Mouse (Mus musculus) erythroblast, embryonic 14.5 days (primary cell): ENCODE results near the gene Gm14124. TPM values are rescaled to one million over a fixed set of nuclear protein-coding genes. Genes with fewer than 3 reads are reported as not detected.
"Not testable (repeated sequence)": the region's sequence is repeated elsewhere in the genome, so short reads cannot be mapped to it uniquely, and the experiment has no call there.

ENCODE experiments used
- H3K27me3 ChIP-seq: 2 replicates; pipeline ENCODE4 v1.6.1; 2012; ENCODE audit warnings: inconsistent platforms; ENCODE audit not compliant: control insufficient read depth
- H3K36me3 ChIP-seq: 2 replicates; pipeline ENCODE4 v1.6.1; 2012; ENCODE audit warnings: mild to moderate bottlenecking, inconsistent platforms; ENCODE audit not compliant: control insufficient read depth
- H3K4me1 ChIP-seq: 2 replicates; pipeline ENCODE4 v1.6.1; 2012; ENCODE audit warnings: inconsistent platforms; ENCODE audit not compliant: control insufficient read depth
- H3K4me3 ChIP-seq: replicated peaks from 2 replicates; pipeline ENCODE3; 2012; ENCODE audit warnings: moderate library complexity, mild to moderate bottlenecking, inconsistent platforms
- H3K9me3 ChIP-seq: 2 replicates; pipeline ENCODE4 v1.6.1; 2012; ENCODE audit warnings: low read length, inconsistent platforms, mixed read lengths; ENCODE audit not compliant: control insufficient read depth
- GATA1 ChIP-seq: IDR thresholded peaks from 2 replicates; pipeline ENCODE4 v1.6.1; 2012; ENCODE audit warnings: low read length, inconsistent platforms, mixed read lengths
- TAL1 ChIP-seq: IDR thresholded peaks from 3 replicates; pipeline ENCODE4 v1.6.1; 2012; ENCODE audit warnings: low read length, inconsistent platforms, mixed read lengths
- polyA plus RNA-seq: library from polyadenylated mRNA; stranded (reverse); fragments of >175 nt; gene quantifications from 2 replicates; pipeline ENCODE4 v1.2.3, GENCODE M21; 2012

Gene Gm14124
- polyA plus RNA-seq, result not detected in 2 replicates

GRCm38 (mm10) chr2:150257291-150257690, at the start of gene Gm14124:
Gm14124 (plus strand) TSS chr2:150257517.
- not testable (repeated sequence) for H3K4me3 ChIP-seq, H3K27me3 ChIP-seq, H3K4me1 ChIP-seq, H3K36me3 ChIP-seq, H3K9me3 ChIP-seq

DNA sequence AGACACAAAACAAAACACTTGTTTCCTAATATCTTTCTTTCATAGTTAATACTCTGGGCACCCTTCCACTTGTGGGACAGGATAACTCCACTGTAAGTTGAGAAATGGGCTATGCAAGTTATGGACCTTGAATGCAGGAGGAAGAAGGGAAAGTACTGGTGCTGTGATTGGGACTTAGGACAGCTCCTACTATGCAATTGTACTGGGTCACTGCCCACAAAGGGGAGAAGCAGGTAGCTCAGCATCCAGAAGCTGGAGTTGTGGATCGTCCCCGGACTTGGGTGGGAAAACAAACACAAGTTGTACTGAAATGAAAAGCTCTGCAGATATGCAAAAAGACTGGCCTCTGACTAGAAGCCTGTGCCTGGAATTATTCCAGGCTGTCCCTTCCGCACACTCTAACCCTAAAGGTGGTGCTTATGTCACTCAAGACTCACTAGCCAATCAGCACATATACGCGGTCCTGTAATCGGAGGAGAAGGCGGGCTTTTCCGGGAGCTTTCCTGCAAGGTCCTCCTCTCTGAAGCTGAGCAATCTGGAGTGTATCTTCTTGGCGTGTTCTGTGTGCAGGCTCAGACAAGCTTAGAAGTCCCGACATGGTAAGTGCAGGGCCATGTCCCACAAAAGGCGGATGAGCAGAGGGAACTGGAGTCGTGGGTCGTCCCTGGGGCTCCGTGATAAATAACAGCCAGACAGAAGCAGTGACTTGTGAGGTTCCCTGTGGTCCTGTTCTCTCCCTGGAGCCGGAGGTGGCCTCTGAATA, 39.5 kb upstream of the Gm14124 start, which contains the start of gene Zfp937:
Gene Zfp937, plus strand, starts transcription at position 474 of the 763 bp plus-strand sequence.
- H3K4me1 ChIP-seq, H3K36me3 ChIP-seq, H3K4me3 ChIP-seq, H3K9me3 ChIP-seq, H3K27me3 ChIP-seq: not testable (repeated sequence)

DNA sequence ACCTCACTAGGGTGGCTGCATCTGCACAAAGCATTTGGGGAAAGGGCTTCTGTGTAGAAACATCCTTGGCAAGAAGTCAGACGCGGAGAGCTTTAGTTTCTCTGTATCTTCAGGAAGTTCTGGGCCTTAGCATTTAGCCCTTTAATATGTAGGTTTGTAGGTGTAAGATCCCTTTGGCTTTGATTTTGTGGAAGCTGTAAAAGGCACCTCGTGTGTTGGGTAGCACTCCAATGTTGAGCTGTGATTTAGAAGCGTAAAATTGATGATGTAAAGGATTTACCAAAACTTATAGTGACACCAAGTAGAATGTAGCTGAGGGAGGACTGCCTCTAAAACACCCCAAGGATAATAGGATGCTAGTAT, 39.0 kb upstream of the Gm14124 start:
- H3K4me3 ChIP-seq, H3K27me3 ChIP-seq, H3K36me3 ChIP-seq, H3K9me3 ChIP-seq, H3K4me1 ChIP-seq: not testable (repeated sequence)

DNA sequence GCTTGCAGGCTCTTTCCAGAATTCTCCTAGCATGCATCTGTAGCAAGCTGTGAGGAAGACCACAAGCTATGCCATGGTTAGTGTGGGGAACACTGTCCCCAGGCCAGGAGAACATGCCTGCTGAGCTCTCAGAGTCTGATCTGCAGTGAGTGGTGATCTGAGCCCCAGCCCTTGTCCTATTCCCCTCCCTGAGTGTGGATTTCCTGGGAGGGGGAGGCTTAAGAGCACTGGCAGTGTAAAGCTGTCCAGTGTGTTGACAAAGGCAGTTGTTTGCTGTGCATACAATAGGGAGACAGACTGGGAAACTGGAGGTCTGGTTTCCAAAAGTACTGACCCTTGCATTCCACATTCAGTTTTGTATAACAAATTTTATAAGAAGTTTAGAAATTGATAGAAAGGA, 34.1 kb upstream of the Gm14124 start:
- H3K9me3 ChIP-seq, H3K36me3 ChIP-seq, H3K27me3 ChIP-seq, H3K4me3 ChIP-seq, H3K4me1 ChIP-seq: not testable (repeated sequence)

GRCm38 (mm10) chr2:150243211-150243610, 14.1 kb upstream of the Gm14124 start:
- H3K36me3 ChIP-seq, result no peaks in the 10 kb centered on the region
- H3K27me3 ChIP-seq, result no peaks in the 10 kb centered on the region
- TF ChIP-seq GATA1, result no peak
- no peak for TF ChIP-seq TAL1
- H3K4me1 ChIP-seq, result no peaks in the 10 kb centered on the region
- H3K4me3 ChIP-seq, result no peak overlapping the region
- peaks cover 9% of the 10 kb centered on the region for H3K9me3 ChIP-seq

- H3K27me3 ChIP-seq, H3K4me1 ChIP-seq, H3K4me3 ChIP-seq: not testable (repeated sequence)
Measured at GRCm38 (mm10) chr2:150255491-150255890, 1.8 kb upstream of the Gm14124 start, which contains the start of gene Gm21994. Gm21994 (minus strand) TSS chr2:150255591.

GRCm38 (mm10) chr2:150256861-150257260, 456 bp upstream of the Gm14124 start:
- not testable (repeated sequence) for H3K4me3 ChIP-seq, H3K9me3 ChIP-seq, H3K27me3 ChIP-seq, H3K4me1 ChIP-seq, H3K36me3 ChIP-seq

More at GRCm38 (mm10) chr2:150255491-150255890, 1.8 kb upstream of the Gm14124 start, which contains the start of gene Gm21994:
- not testable (repeated sequence) for H3K36me3 ChIP-seq, H3K9me3 ChIP-seq

- H3K4me3 ChIP-seq, result no peak overlapping the region
- H3K27me3 ChIP-seq, result no peaks in the 10 kb centered on the region
- H3K36me3 ChIP-seq, result no peaks in the 10 kb centered on the region
- TF ChIP-seq GATA1, result no peak
- no peak for TF ChIP-seq TAL1
- H3K9me3 ChIP-seq, result peaks cover 3% of the 10 kb centered on the region; the same call in 1 of the 2 replicates
- no peaks in the 10 kb centered on the region for H3K4me1 ChIP-seq
Measured at GRCm38 (mm10) chr2:150293669-150294068, 36.4 kb downstream of the Gm14124 start.

DNA sequence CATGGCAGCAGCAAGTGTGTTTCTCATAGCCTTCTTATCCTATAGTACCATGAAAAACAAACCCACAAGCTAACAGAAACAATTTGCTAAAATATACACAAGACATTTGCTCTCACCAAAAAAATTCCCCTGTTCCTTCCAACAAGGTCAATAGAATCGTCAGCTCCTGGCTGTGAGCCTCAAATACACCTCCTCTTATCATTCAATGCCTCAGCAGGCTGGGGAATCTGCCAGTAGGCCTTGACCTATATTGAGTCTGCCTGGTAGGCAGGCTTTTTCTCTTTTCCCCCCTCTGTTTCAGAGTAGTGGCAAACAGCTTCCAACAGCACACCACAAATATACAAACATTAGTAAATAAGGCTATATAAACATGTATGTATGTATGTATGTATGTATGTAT, 41.8 kb downstream of the Gm14124 start:
- Histone ChIP-seq H3K9me3 (no peaks in the 10 kb centered on the region), H3K4me3 (no peak overlapping the region), H3K27me3 (no peaks in the 10 kb centered on the region), H3K36me3 (no peaks in the 10 kb centered on the region), H3K4me1 (no peaks in the 10 kb centered on the region)
- TF ChIP-seq TAL1 (no peak), GATA1 (no peak)

DNA sequence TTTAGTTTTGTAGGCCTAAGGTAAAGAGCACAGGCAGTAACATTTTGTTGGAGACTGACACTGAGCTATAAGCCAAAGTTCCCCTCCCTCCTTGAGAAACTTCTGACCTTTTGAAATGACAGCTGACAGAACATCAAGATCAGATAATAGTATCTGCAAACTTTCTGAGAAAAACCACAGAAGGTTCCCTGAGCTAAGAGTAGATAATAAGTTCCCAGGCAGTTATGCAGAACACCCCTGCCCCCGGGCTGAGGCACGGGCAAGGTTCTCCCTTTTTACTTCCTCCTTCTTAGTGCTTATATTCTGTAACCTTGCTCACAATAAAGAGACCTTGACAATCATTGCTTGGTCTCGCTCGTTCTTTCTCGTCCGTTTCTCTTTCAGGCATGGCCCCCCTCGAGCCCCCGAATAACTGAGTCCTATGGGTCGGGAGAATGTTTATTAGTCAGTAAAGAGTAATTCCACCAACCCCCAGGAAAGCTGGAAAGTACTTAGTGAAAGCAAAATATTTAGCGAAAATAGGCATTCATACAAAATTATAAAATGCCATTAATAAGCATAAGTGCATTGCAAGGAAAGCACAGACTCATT, 50.0 kb downstream of the Gm14124 start:
- TF ChIP-seq GATA1 (no peak), TAL1 (no peak)
- no peaks in the 10 kb centered on the region for H3K27me3 ChIP-seq
- H3K9me3 ChIP-seq, result no peaks in the 10 kb centered on the region
- no peak overlapping the region for H3K4me3 ChIP-seq
- H3K4me1 ChIP-seq, result peaks cover 6% of the 10 kb centered on the region
- H3K36me3 ChIP-seq, result no peaks in the 10 kb centered on the region

- peak overlapping the region; percentile 71 for H3K4me3 ChIP-seq
- H3K27me3 ChIP-seq, H3K36me3 ChIP-seq, H3K4me1 ChIP-seq, H3K9me3 ChIP-seq: not testable (repeated sequence)
Measured at GRCm38 (mm10) chr2:150310952-150311884, 53.9 kb downstream of the Gm14124 start.
